Comparison of ENCODE assay signal across 15 mouse cellular contexts in genomic region chr8:118649981-118650380, GRCm38 (mm10).
"Had no signal": no experiment of that assay in that cellular context is flagged by ENCODE, and none has a peak within 500 bp of the region (broad histone marks: within the 10 kb centered on the region; RNA-seq: fewer than 3 reads in every experiment).

No protein-coding gene starts in this region.

- H3K9ac ChIP-seq: neural tube, embryonic 15.5 days; stomach, embryonic 15.5 days had no signal

- DNase-seq: retina, postnatal 1 day; right cerebral cortex, adult 18-20 months; right cerebral cortex, postnatal 14 days; right cerebral cortex, postnatal 25 days; right cerebral cortex, postnatal 4 days; spleen, adult 18-20 months; thymus, adult 18-20 months; thymus, adult 2 months; thymus, postnatal 14 days; thymus, postnatal 25 days; thymus, postnatal 36 days; thymus, postnatal 4 days had no signal

- H3K27ac ChIP-seq: neural tube, embryonic 15.5 days; stomach, embryonic 15.5 days; stomach, postnatal 0 days had no signal

- H3K36me3 ChIP-seq: neural tube, embryonic 15.5 days; stomach, embryonic 15.5 days had no signal

- H3K27me3 ChIP-seq: neural tube, embryonic 15.5 days; stomach, embryonic 15.5 days had no signal

- H3K4me2 ChIP-seq: neural tube, embryonic 15.5 days; stomach, embryonic 15.5 days had no signal

- H3K4me3 ChIP-seq: neural tube, embryonic 15.5 days; stomach, embryonic 15.5 days had no signal

- H3K4me1 ChIP-seq: stomach, embryonic 15.5 days had no signal

- H3K9me3 ChIP-seq: neural tube, embryonic 15.5 days; stomach, embryonic 15.5 days had no signal
